Mouse (Mus musculus): ENCODE data around the gene Cpd.

- no peak for TF ChIP-seq POLR2A (IDR thresholded peaks at IDR 0.05; ENCODE audit: extremely low read depth, insufficient read depth, low read length)
- TF ChIP-seq CTCF (IDR thresholded peaks at IDR 0.05; ENCODE audit: low read depth, low read length) = no peak
Observed at GRCm38 (mm10) chr11:76891171-76891570, 44.4 kb upstream of the Cpd start.
